Mouse (Mus musculus) left cerebral cortex, adult 11 months (tissue): ENCODE data around the gene Cachd1.

Experiments
- DNase-seq: peaks from one replicate; pipeline ENCODE4 v3.0.0; 2022; ENCODE audit warnings: low spot score

Gene Cachd1

DNA sequence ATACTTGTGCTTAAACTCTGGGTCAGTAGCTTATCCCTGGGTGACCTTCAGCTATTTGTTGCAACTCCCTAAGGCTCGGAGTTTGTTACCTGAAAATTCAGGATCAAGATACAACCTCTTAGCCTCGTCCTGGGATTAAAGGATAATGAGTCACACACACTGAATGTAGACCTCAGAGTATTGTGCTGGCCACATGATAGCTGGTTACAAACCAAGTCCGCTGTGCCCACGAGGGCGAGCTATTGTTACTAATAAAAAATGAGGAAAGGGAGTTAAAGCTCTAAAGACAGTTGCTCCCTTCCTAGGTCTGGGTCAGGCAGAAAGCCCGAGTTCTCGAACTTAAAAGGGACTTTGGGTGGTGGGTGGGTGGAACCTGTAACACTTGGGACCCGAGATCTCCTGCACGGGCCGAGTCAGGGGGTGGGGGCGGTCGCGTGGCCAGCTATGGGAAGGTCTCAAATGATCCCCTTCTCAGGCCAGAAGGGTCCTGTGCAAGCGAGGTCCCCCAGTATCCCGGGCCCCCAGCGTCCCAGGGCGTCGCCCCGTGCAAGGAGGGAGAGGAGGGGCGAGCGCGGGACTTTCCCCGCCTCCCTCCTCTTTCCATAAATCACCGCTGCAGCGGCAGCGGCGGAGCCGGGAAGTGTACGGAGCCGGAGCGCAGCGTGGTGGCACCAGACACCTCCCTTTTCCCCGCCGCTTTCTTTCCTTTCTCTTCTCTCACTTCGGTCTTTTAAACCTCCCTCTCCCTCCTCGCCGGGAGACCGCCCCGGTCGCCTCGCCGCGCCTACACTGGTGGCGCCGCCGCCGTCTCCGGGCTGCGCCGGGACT is at the start of gene Cachd1:
Cachd1 (plus strand) TSS at position 633 of the 828 bp plus-strand sequence.
- DNase-seq: no peak

DNA sequence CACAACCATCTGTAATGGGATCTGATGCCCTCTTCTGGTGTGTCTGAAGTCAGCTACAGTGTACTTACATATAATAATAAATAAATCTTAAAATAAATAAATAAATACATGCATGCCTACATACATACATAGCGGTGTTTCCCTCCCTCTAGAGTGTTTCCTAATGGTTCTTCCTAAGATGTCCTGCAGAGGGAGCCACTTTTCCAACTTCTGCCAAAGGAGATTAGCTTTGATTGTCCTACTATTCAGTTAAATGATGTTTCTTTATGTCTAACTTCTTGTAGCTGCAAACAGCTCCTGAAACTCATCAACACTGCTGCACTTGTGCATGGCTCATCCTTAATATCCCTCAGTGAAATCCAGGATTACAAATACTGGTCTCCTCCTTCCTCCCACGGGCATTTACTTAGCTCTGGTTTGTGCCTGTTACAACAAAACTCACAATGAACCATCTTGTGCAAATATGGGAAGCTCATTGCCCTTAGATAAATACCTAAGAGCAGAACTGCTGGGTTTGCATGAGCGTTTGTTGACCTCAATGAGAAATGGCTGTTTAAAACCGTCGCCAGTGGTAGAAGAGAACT is 47.5 kb upstream of the Cachd1 start:
- no peak for DNase-seq

DNA sequence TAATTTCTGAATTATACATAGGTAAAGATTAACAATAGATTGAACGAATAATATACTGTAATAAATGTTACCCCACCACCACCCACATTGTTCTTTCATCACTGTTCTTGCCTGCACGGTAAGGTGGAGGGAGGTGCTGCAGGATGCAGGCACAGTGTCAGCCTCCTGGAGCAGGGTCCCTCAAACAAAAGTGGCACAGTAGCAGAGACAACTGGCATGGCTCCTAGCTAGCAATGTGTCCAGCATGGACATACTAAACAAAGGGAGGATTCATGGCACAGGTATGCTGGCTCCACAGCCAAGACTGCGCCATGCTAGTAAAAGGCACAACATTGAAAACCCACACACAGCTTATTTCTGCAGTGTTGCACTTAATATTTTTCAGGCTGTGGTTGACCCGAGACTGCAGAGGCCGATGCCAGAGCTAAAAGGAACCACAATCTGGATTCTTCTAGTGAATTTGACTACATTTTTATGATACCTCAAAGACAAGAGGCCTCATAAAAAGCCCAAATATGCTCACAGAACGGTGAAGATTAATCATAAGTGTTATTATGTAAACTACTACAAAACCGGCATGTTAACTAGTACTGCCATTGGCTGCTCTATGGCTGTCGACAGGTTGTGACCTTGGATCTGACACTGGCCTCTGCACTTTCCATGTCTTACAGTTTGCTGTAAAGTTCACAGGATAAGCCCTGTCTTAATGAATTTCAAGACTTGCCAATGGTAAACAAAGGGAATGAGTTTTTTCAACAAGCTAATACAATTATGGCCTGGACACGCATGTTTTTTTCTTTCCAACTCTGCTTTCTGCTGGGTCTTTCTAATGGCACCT is 41.2 kb upstream of the Cachd1 start:
- no peak for DNase-seq

DNA sequence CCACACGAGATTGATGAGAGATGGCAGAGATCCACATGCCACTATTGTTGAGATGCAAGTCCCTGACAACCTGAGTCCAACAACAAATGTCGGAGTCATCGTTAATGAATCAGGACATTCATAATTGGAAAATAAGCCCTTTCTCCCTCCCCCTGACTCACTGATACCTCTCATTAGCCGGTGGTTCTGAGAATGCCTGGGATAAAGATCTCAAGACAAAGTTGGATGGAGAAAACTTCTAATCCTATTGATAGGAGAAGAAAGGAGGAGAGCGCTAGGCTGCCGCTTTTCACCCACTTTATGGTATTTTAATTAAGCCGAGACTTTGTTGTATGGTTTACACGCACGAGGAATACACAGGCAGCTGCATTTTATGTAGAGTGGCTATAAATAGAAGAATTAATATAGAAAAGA is 40.5 kb upstream of the Cachd1 start:
- DNase-seq: no peak

DNA sequence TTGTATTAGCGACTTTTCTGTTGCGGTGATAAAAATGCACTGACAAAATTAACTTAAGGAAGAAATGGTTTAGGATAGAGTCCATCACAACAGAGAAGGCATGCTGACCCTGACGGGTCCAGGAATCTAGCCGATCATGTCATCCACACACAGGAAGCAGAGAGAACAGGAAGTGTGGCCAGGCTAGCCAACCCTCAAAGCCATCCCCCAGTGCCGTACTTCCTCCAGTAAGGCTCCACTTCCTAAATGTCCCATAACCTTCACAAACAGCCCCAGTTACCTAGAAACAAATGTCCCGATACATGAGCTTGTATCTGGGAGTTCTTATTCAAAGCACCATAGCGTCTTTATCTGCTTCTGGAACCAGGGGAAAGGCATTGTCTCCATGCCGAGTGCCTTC is 32.9 kb upstream of the Cachd1 start:
- DNase-seq: no peak

DNA sequence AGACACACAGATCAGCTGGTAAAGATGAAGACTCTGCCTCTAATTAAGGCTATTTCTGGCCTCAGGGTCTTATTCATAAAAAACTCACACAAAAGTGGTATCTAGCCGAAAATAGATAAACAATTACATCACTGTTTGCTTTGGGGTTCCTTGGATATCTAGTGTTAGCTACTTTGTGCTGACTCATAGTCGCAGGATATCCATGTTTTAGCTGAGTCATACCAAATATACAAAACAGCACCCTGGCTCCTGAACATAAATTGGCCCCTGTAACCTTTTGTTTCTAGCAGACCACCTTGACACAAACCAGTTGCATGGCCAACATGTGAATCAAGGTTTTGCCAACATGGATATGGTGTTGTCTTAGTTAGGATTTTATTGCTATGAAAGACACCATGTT is 24.2 kb upstream of the Cachd1 start:
- DNase-seq: no peak

DNA sequence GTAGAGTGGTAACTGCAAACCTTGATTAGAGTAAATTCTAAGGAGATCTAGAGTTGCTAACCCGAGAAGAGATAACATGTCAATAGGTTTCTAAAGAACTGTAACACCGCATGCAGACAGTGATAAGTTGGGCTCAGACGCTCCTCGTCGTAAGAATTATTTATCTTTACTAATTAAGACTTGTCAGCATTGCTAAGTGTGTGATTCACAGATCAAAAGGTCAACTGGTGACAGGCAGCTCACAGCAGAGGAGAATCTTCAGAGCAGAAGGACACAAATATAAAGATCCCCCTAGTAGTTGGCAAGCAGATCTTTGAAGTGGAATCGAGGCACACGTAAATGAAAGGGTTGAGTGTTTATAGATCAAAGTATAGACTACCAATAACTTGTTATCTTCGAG is 20.8 kb upstream of the Cachd1 start:
- no peak for DNase-seq

DNA sequence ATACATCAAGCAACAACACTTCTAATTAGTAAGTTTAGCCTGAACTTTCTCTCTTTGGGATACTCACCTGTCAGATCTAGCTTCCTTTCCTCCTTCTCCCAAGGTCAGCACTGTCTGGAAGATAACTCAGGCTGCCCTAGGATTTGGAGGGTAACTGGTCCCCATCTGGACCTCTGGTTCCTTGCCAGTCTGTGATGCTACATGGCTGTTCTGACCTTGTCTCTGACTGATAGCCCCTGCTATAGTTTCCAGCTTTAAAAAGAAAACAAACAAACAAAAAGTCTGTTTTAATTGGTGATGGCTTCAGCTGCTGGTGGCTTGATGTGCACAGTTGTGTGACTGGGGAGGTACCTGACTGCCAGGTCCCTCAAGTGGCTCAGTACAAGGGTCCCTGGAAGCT is 20.0 kb upstream of the Cachd1 start:
- no peak for DNase-seq

DNA sequence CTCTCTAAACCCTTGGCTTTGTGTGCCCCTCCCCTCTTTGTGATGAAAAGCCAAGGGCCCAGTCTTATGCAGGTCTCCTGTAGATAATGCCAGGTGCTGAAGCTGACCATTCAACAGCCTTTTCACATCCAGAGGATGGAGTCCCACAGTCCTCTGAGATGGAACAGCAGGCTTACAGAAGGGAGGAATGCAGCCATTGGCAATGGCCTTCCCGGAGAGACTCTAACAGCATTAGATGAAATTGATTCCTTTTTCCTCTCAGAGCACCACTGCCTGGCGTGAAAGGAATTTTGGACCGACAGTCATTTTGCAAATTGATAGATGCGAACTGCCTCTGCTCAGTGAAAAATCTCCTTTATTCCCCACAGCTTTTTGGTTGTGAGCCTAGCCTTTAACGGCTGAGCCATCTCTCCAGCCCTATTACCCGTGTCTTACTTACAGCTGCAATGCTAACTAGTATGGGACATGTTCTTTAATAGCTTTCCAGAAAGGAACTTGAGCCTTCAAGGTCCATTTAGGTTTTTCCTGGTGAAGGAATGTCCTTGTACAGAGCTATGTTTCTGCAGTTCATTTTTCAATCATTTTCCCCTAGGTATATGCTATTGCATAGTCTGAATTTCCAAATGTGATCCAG is 18.1 kb upstream of the Cachd1 start:
- no peak for DNase-seq

DNA sequence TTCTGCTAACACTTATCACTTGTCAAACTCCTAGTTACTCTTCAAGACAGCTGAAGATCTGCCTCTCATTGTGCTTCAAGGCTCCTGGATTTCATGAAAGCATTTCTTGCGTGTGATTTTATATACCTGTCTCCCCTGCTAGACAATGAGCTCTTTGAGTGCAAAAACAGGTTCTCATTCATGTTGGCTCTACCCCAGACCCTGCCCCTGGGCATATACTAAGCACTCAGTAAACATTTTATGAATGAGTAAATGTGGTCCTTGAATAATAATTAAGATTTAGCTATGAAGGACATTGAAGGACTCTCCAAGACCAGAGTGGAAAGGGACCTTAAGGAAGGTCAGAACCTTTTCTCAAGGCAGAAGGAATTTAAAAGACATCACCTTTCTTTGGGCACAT is 16.9 kb upstream of the Cachd1 start:
- no peak for DNase-seq

DNA sequence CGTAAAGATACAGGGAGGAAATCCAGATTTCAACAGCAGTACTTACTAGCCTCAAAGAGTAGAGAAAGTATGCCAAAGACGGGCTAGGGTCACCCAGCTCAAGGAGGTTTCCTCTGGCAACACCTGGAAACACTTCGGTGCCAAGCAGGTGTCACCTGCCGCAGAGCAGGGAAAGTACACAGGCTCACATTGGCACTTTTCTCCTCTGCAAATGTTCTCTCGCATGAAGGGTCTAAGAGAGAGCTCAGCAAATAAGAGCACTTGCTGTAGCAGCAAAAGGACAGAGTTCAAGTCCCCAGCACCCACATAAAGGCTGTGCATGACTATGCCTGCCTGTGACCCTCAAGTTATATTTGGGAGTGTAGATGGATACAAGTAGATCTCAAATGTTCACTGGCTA is 16.1 kb upstream of the Cachd1 start:
- no peak for DNase-seq

DNA sequence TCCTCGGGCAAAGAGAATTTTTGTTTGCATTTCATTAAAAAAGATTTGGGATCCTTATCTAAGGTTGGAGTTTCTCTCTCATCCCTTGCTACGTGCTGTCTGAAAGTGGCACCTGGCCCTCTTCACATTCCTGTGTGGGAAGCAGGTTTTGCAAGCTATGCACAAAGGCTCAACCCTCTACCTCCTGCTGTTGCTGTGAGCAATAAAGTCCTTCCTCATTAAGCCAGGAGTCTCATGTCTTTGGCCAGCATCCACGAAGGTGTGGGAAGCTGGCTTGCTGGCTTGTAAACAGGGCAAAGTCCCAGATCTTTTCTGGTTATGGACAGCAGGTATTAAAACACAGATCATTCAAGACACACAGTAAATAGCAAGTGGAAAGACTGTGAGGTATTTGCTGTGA is 7.9 kb upstream of the Cachd1 start:
- no peak for DNase-seq

DNA sequence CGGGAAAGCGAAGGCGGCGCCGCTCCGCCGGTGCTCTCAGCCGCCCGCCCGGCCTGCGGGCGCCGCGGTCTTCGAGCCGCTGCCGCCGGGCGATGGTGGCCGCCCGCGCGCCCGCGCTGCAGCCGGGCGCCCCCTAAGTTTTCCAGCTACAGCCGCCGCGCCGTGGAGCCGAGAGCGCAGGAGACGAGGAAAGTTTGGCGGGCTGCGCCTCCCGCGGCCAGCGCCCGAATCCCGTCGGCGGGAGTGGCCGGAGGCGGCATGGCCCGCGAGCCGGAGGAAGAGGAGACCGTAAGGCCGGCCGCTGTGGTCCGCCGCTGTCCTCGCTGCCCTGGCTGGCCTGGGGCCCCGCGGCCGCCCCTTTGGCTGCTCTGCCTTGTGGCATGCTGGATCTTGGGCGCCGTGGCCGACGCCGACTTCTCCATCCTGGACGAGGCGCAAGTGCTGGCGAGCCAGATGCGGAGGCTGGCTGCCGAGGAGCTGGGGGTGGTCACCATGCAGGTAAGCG is 448 bp downstream of the Cachd1 start:
- DNase-seq: no peak

DNA sequence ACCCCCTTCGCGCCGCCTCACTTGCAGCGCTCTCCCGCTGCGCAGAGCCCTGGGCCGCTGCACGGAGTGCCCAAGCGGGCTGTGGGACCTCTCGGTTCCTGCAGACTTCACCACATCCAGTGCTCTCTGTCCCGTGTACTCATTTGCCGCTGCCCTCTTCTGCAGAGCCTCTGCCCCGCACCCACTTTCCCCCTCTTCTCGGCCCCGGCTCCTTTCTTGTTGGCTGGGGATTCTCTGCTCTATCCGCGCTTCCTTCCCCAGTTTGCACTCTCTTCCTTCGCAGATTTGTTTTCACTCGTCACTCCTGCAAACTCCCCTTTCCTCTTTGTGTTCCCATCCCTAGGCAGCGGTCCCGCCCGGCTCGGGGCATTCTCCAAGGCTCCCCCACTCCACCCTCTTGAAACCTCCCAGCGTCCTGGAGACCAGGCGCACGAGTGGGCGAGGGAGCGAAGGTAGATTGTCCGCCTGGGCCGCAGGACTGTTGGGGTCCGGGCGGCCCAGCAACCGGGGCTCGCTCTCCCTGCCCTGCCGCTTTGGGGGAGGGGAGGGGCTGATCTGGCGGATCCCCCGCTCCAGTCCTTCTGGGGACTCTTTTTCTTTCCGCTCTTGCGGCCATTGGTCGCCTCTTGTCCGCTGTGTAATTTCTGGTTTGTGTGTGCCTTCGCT is 1.0 kb downstream of the Cachd1 start:
- DNase-seq: no peak

DNA sequence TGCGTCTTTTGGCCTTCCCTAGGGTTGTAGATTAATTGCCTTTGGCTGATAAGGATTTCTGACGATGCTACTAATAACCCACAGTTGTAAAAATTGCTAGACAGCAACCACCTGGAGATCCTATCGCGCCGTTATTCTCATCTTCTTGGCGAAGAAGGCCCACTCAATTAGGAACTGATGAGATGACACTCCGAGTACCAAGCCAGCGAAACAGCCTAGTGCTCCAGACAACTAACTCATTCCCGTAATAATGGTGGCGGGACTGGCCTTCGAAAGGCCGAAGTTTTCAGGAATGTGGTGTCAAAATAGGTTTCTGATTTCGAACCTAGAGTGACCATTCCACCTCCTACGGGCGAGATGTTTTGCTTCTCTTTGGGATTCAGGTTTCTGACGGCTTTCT is 1.6 kb downstream of the Cachd1 start:
- DNase-seq: no peak

DNA sequence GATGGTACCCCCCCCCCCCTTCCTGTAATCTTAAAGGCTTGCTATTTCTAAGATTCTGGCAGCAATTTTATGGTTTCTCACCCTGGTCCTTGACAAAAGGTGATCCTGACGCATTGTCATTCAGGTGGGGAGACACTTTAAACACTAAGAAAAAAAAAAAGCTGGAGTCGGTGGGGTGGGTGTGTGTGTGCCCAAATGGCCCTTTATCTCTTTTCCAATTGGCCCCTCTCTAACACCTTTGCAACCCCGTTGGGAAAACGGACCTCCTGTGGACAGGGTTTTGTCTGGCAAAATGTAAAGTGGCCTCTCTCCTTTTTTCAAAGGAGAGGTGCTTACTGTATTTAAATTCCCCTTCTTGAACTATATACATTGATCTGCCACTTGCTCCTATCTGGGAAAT is 2.5 kb downstream of the Cachd1 start:
- no peak for DNase-seq

DNA sequence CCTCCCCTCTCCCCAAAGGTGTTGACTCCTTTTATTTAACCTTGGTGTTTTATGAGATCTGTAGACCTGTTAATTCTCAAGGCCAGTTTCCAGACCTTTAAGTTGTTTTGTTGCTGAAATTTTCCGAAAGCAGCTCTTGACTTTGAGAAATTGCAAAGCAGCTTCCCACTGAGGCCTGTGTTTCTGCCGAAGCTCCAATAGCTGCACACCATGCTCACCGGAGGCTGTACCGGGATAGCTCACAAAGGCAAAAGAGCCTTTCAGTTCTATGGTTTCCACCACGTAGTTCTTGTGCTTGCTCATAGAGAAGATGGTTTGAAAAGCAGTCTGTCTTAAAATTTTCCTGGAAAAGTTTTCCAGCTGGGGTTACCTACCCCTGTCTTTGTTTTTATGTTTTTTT is 3.2 kb downstream of the Cachd1 start:
- no peak for DNase-seq

DNA sequence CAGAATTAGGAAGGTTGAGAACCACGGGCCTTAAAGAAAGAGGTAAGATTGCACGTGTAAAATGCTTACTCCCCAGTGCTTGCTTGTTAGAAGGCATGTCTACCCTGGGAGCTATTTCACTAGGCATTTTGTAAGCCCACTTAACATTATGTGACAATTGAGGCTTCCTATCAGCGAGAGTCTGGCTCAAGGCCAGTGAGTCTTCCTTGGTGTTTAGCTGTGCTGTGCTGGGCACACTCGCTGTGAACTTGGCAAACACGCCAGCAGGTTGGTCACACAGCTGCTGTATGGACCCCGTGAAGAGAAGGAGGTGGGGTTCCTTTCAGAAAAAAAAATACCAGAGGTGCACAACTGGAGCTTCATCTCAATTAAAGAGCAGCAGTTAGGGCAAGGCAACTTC is 4.4 kb downstream of the Cachd1 start:
- DNase-seq: no peak

DNA sequence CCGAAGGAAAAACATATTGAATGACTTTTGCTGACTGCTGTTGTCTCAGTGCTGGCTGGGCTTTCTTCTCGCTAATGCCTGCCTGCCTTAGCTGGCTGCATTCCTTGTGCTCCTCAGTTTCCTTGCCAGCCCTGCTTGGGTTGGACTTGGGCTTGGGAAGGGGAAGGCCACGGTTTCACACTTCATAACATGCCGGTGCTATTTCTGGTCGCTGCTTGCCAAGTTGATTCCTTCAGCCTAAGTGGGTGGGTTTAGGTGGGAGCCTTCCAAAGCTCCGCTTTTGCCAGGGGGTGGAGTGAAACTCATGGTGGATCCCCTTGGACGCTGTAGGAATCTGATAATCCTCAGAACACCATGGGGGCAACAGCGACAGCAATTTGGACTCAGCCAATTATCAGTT is 5.9 kb downstream of the Cachd1 start:
- no peak for DNase-seq

DNA sequence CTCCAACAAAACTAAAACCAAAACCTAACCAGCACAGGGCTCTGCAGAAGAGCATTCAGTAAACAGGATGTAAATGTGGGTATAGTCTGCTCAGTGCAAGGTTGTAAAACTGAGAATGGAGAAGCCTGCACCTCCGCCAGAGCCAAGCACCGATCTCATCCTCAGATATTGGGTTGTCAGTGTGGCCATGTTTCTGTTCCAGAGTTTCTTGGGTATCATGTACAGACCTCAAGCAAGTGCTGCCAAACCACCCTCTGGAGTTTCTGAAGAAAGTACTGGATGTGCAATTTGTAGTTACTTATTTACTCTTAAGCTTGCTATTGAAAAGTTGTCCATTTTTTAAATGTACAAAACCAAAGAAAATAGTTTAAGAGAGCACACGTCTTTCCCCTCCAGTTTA is 6.4 kb downstream of the Cachd1 start:
- no peak for DNase-seq

DNA sequence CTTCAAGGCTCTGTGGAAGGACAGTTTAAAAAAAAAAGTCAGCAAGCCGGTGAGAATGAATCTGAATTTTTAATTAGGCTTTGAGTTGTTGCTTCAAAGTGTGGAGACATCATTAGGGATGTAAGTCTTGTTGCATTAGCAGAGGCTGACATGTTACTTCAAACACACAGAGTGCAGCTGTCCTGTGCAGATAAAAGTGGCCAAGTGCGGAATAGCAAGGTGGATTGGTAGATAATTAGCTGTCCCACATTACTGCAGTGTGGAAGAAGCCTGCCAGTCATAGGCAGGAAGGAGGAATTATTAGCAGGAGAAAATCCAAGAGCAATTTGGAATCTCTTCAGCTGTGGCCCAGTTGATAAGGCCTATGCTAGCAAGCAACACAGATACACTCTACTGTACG is 10.7 kb downstream of the Cachd1 start:
- DNase-seq: no peak

DNA sequence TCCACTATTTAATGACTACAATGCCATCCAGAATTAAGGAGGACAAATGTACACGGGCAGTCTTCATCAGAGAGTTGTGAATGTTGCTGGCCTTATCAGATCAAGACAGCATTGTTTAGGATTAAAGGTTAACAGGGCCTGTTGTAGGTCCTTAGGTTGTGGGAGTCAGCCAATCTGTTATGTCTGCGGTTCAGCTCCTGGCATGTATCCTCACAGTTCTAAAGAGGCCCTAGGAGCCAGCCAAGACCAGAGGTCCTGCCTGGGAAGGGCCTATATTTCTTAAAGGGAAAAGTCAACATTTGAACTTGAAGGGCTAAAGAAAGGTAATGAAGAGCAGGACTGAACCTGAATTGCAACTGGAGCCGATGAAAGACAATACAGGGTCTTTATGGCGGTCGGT is 13.7 kb downstream of the Cachd1 start:
- DNase-seq: no peak
